Mouse (Mus musculus) thymus, postnatal 0 days (tissue): ENCODE measurements around the gene Mrc2. TPM values are rescaled to one million over a fixed set of nuclear protein-coding genes. Genes with fewer than 3 reads are reported as not detected.
A peak's percentile ranks its signal among the peaks of the same experiment; 100 is the strongest.

Source experiments
- DNase-seq: peaks from one replicate; pipeline ENCODE4 v3.0.0-alpha.2; 2015; ENCODE audit warnings: low spot score
- polyA plus RNA-seq: library from polyadenylated mRNA; unstranded; fragments of >200 nt; fragmentation: Nextera tagmentation; extraction: Ambion mirVana; gene quantifications from 2 replicates; pipeline ENCODE4 v1.2.1, GENCODE M21; 2015

Mrc2 gene
- polyA plus RNA-seq, 1 experiment from 2014 or later, result 0.74 TPM

GRCm38 (mm10) chr11:105310197-105310596, 17.8 kb downstream of the Mrc2 start:
- no peak for DNase-seq

- no peak for DNase-seq
These were observed 19.0 kb downstream of the Mrc2 start for GRCm38 (mm10) chr11:105311291-105311975.

GRCm38 (mm10) chr11:105312311-105312942, 20.0 kb downstream of the Mrc2 start:
- DNase-seq, result no peak

- DNase-seq, result no peak
These were observed 20.7 kb downstream of the Mrc2 start for GRCm38 (mm10) chr11:105312972-105313632.

GRCm38 (mm10) chr11:105313633-105314014, 21.2 kb downstream of the Mrc2 start:
- no peak for DNase-seq

GRCm38 (mm10) chr11:105315296-105315695, 22.9 kb downstream of the Mrc2 start:
- DNase-seq, result no peak

- no peak for DNase-seq
These were observed 23.7 kb downstream of the Mrc2 start for GRCm38 (mm10) chr11:105316121-105316520.

- DNase-seq, result no peak
These were observed 25.3 kb downstream of the Mrc2 start for GRCm38 (mm10) chr11:105317769-105318168.

GRCm38 (mm10) chr11:105321090-105321489, 28.6 kb downstream of the Mrc2 start:
- DNase-seq, result no peak

GRCm38 (mm10) chr11:105323530-105323929, 31.1 kb downstream of the Mrc2 start:
- no peak for DNase-seq

- DNase-seq, result no peak
These were observed 34.7 kb downstream of the Mrc2 start for GRCm38 (mm10) chr11:105327101-105327500.

GRCm38 (mm10) chr11:105329962-105330361, 37.5 kb downstream of the Mrc2 start:
- no peak for DNase-seq

- DNase-seq, result no peak
These were observed 38.7 kb downstream of the Mrc2 start for GRCm38 (mm10) chr11:105331129-105331528.

- DNase-seq, result no peak
These were observed 39.3 kb downstream of the Mrc2 start for GRCm38 (mm10) chr11:105331732-105332131.

GRCm38 (mm10) chr11:105332468-105332867, 40.0 kb downstream of the Mrc2 start:
- peak; percentile 25 for DNase-seq

- no peak for DNase-seq
These were observed 41.6 kb downstream of the Mrc2 start for GRCm38 (mm10) chr11:105333867-105334670.

GRCm38 (mm10) chr11:105338596-105339390, 46.4 kb downstream of the Mrc2 start:
- DNase-seq, result no peak

- peak; percentile 26 for DNase-seq
These were observed 52.8 kb downstream of the Mrc2 start for GRCm38 (mm10) chr11:105345284-105345683.

- DNase-seq, result peak; percentile 82
These were observed 55.0 kb downstream of the Mrc2 start for GRCm38 (mm10) chr11:105347162-105348161.
